Mouse (Mus musculus): ENCODE data around the gene Kif5a.

DNA sequence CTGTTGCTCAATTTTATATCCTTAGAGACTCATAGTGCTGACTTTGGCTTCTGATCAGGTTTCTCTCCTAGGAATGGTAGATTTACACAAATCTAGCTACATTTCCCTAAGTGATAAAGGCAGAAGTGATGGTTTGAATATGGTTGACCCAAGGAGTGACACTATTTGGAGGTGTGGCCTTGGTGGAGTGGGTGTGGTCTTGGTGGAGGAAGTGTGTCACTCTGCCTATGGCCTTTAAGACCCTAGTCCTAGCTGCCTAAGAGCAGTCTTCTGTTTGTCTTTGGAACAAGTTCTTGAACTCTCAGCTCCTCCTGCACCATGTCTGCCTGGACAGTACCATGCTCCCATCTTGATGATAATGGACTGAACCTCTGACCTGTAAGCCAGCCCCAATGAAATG, 46.0 kb downstream of the Kif5a start:
- no peak for TF ChIP-seq CTCF (conservative IDR thresholded peaks at IDR 0.05; ENCODE audit: insufficient read depth, insufficient read length, low read depth, low read length)
- no peak for TF ChIP-seq POLR2A (IDR thresholded peaks at IDR 0.05; ENCODE audit: low read depth, low read length)
